Mouse (Mus musculus) T-cell, adult 2 months (primary cell): Measurements from ENCODE around the gene Igsf1.

Experiments used
- DNase-seq: peaks from one replicate; pipeline ENCODE4 v3.0.0; 2022; ENCODE audit warnings: low spot score

The Igsf1 gene

GRCm38 (mm10) chrX:49797213-49798019 lies at the start of gene Igsf1:
Gene Igsf1, minus strand, starts transcription at chrX:49797749.
- DNase-seq = no peak

- no peak for DNase-seq
Measured at GRCm38 (mm10) chrX:49770828-49771227, 26.7 kb downstream of the Igsf1 start.

GRCm38 (mm10) chrX:49745192-49745591 lies 52.4 kb downstream of the Igsf1 start:
- no peak for DNase-seq

GRCm38 (mm10) chrX:49734959-49735358 lies 62.6 kb downstream of the Igsf1 start, which contains the start of gene Olfr1321:
Gene Olfr1321, minus strand, starts transcription at chrX:49735059.
- DNase-seq = no peak
